Mouse (Mus musculus) small intestine, adult 2 months (tissue): Measurements from ENCODE around the gene Apoa2.

ENCODE experiments used
- CTCF ChIP-seq: fragments of 200-500 bp; IDR thresholded peaks from 2 replicates; pipeline ENCODE4 v1.5.1; 2012; ENCODE audit warnings: low read depth, mild to moderate bottlenecking, control low read depth, inconsistent platforms, low read length, moderate library complexity, mixed read lengths; ENCODE audit not compliant: insufficient replicate concordance, insufficient read length; ENCODE audit errors: extremely low read depth
- POLR2A ChIP-seq: fragments of 200-500 bp; IDR thresholded peaks from 2 replicates; pipeline ENCODE4 v1.6.1; 2012; ENCODE audit warnings: low read depth, mild to moderate bottlenecking, control low read depth, inconsistent platforms, low read length, moderate library complexity

DNA sequence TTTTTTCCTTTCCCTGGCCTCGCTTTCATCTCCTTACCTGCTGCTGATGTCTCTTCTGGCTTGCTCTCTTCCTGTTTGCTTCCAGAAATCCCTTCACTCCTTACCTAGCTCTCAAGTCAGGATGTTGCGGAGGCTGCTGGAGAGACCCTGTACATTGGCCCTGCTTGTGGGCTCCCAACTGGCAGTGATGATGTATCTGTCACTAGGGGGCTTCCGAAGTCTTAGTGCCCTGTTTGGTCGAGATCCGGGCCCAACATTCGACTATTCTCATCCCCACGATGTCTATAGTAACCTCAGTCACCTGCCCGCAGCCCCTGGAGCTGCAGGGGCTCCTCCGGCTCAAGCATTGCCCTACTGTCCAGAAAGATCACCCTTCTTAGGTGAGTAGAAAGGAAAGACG is 46.8 kb downstream of the Apoa2 start:
- TF ChIP-seq POLR2A (no peak), CTCF (no peak)
